Mouse (Mus musculus): Measurements from ENCODE around the gene Acrbp. TPM values are rescaled to one million over a fixed set of nuclear protein-coding genes. Genes with fewer than 3 reads are reported as not detected.

The Acrbp gene
- polyA plus RNA-seq, 1 experiment from 2014 or later, result 17.6 TPM

GRCm38 (mm10) chr6:125104223-125104622 is 54.7 kb downstream of the Acrbp start:
- H3K27me3 ChIP-seq, result no peaks in the 10 kb centered on the region
- H3K9me3 ChIP-seq, result no peaks in the 10 kb centered on the region
- H3K27ac ChIP-seq, result no peak overlapping the region
- H3K4me2 ChIP-seq (replicated peaks), result no peak overlapping the region
- H3K4me3 ChIP-seq, result no peak overlapping the region
- no peak overlapping the region for H3K9ac ChIP-seq
- peaks cover 94% of the 10 kb centered on the region for H3K36me3 ChIP-seq
- ATAC-seq (ENCODE audit: insufficient number of reproducible peaks, insufficient read depth, low FRiP score, low TSS enrichment), result no peak
- WGBS, result 88% methylated on average over 4 of the region's 4 CpGs
- H3K4me1 ChIP-seq, result peaks cover 10% of the 10 kb centered on the region

- Histone ChIP-seq H3K4me3 (no peak overlapping the region), H3K9ac (no peak overlapping the region), H3K4me2 (replicated peaks) (no peak overlapping the region), H3K36me3 (peaks cover 94% of the 10 kb centered on the region), H3K9me3 (no peaks in the 10 kb centered on the region), H3K27ac (no peak overlapping the region), H3K4me1 (no peaks in the 10 kb centered on the region), H3K27me3 (no peaks in the 10 kb centered on the region)
- ATAC-seq (ENCODE audit: insufficient number of reproducible peaks, insufficient read depth, low FRiP score, low TSS enrichment), result no peak
- 97% methylated on average over 2 of the region's 2 CpGs for WGBS
Observed at GRCm38 (mm10) chr6:125107705-125108104, 58.2 kb downstream of the Acrbp start.

- H3K9me3 ChIP-seq, result no peaks in the 10 kb centered on the region
- H3K4me3 ChIP-seq, result no peak overlapping the region
- no peak overlapping the region for H3K9ac ChIP-seq
- peaks cover 100% of the 10 kb centered on the region for H3K36me3 ChIP-seq
- 74% methylated on average over 14 of the region's 14 CpGs for WGBS
- H3K27ac ChIP-seq, result no peak overlapping the region
- no peaks in the 10 kb centered on the region for H3K4me1 ChIP-seq
- ATAC-seq (ENCODE audit: insufficient number of reproducible peaks, insufficient read depth, low FRiP score, low TSS enrichment), result no peak
- H3K27me3 ChIP-seq, result no peaks in the 10 kb centered on the region
- H3K4me2 ChIP-seq (replicated peaks), result no peak overlapping the region
Observed at GRCm38 (mm10) chr6:125109371-125109770, 59.9 kb downstream of the Acrbp start.

GRCm38 (mm10) chr6:125110927-125111326 is 61.4 kb downstream of the Acrbp start:
- no peaks in the 10 kb centered on the region for H3K4me1 ChIP-seq
- WGBS, result 90% methylated on average over 7 of the region's 7 CpGs
- H3K27ac ChIP-seq, result no peak overlapping the region
- no peaks in the 10 kb centered on the region for H3K27me3 ChIP-seq
- peaks cover 96% of the 10 kb centered on the region for H3K36me3 ChIP-seq
- no peak overlapping the region for H3K4me2 ChIP-seq (replicated peaks)
- no peaks in the 10 kb centered on the region for H3K9me3 ChIP-seq
- no peak overlapping the region for H3K9ac ChIP-seq
- ATAC-seq (ENCODE audit: insufficient number of reproducible peaks, insufficient read depth, low FRiP score, low TSS enrichment), result no peak
- H3K4me3 ChIP-seq, result no peak overlapping the region

GRCm38 (mm10) chr6:125112553-125112952 is 63.1 kb downstream of the Acrbp start:
- peaks cover 95% of the 10 kb centered on the region for H3K36me3 ChIP-seq
- H3K27ac ChIP-seq, result no peak overlapping the region
- no peaks in the 10 kb centered on the region for H3K27me3 ChIP-seq

More at GRCm38 (mm10) chr6:125112553-125112952, 63.1 kb downstream of the Acrbp start:
- no peaks in the 10 kb centered on the region for H3K9me3 ChIP-seq
- H3K4me2 ChIP-seq (replicated peaks), result no peak overlapping the region
- no peak for ATAC-seq (ENCODE audit: insufficient number of reproducible peaks, insufficient read depth, low FRiP score, low TSS enrichment)
- no peak overlapping the region for H3K9ac ChIP-seq
- WGBS, result 94% methylated on average over 11 of the region's 11 CpGs
- no peaks in the 10 kb centered on the region for H3K4me1 ChIP-seq
- no peak overlapping the region for H3K4me3 ChIP-seq

Small RNAs within 50 kb of the gene (microRNA-seq; reads per million reads assigned to microRNA genes)
- gene Mir7045, result not detected

Other genes with a start within 250 kb of the Acrbp start
- 7.8 and 10.5 TPM in 2 replicates for gene Spsb2, start 241.0 kb upstream of the Acrbp start, polyA plus RNA-seq (2016; fragmentation: Nextera tagmentation; extraction: Ambion mirVana)
- gene Tpi1, start 235.4 kb upstream of the Acrbp start, polyA plus RNA-seq (2016; fragmentation: Nextera tagmentation; extraction: Ambion mirVana), result 615 and 621 TPM in 2 replicates
- 191 and 197 TPM in 2 replicates for gene Usp5, start 220.2 kb upstream of the Acrbp start, polyA plus RNA-seq (2016; fragmentation: Nextera tagmentation; extraction: Ambion mirVana)
- 157 and 166 TPM in 2 replicates for gene Cdca3, start 220.1 kb upstream of the Acrbp start, polyA plus RNA-seq (2016; fragmentation: Nextera tagmentation; extraction: Ambion mirVana)
- gene Gnb3, start 209.4 kb upstream of the Acrbp start, polyA plus RNA-seq (2016; fragmentation: Nextera tagmentation; extraction: Ambion mirVana), result 0.58 and 1.0 TPM in 2 replicates
- gene P3h3, start 191.9 kb upstream of the Acrbp start, polyA plus RNA-seq (2016; fragmentation: Nextera tagmentation; extraction: Ambion mirVana), result 61.7 and 68.9 TPM in 2 replicates
- gene Gpr162, start 185.7 kb upstream of the Acrbp start, polyA plus RNA-seq (2016; fragmentation: Nextera tagmentation; extraction: Ambion mirVana), result 3.4 and 3.6 TPM in 2 replicates
- 0.09 and 0.39 TPM in 2 replicates for gene Cd4, start 161.5 kb upstream of the Acrbp start, polyA plus RNA-seq (2016; fragmentation: Nextera tagmentation; extraction: Ambion mirVana)
- gene Lag3, start 138.0 kb upstream of the Acrbp start, polyA plus RNA-seq (2016; fragmentation: Nextera tagmentation; extraction: Ambion mirVana), result 3.1 and 4.1 TPM in 2 replicates
- gene Ptms, start 129.6 kb upstream of the Acrbp start, polyA plus RNA-seq (2016; fragmentation: Nextera tagmentation; extraction: Ambion mirVana), result 390 and 395 TPM in 2 replicates
- 419 and 427 TPM in 2 replicates for gene Mlf2, start 118.3 kb upstream of the Acrbp start, polyA plus RNA-seq (2016; fragmentation: Nextera tagmentation; extraction: Ambion mirVana)
- gene Cops7a, start 84.2 kb upstream of the Acrbp start, polyA plus RNA-seq (2016; fragmentation: Nextera tagmentation; extraction: Ambion mirVana), result 119 and 121 TPM in 2 replicates
- 5.5 and 6.2 TPM in 2 replicates for gene Pianp, start 53.0 kb upstream of the Acrbp start, polyA plus RNA-seq (2016; fragmentation: Nextera tagmentation; extraction: Ambion mirVana)
- 22.3 and 24.4 TPM in 2 replicates for gene Zfp384, start 40.5 kb upstream of the Acrbp start, polyA plus RNA-seq (2016; fragmentation: Nextera tagmentation; extraction: Ambion mirVana)
- 165 and 176 TPM in 2 replicates for gene Ing4, start 9.9 kb upstream of the Acrbp start, polyA plus RNA-seq (2016; fragmentation: Nextera tagmentation; extraction: Ambion mirVana)
- gene Lpar5, start 18.2 kb downstream of the Acrbp start, polyA plus RNA-seq (2016; fragmentation: Nextera tagmentation; extraction: Ambion mirVana), result 0.53 and 0.61 TPM in 2 replicates
- gene Chd4, start 46.3 kb downstream of the Acrbp start, polyA plus RNA-seq (2016; fragmentation: Nextera tagmentation; extraction: Ambion mirVana), result 90.0 and 104 TPM in 2 replicates
- 68.0 and 70.1 TPM in 2 replicates for gene Nop2, start 82.2 kb downstream of the Acrbp start, polyA plus RNA-seq (2016; fragmentation: Nextera tagmentation; extraction: Ambion mirVana)
- 19.1 and 24.0 TPM in 2 replicates for gene Iffo1, start 95.6 kb downstream of the Acrbp start, polyA plus RNA-seq (2016; fragmentation: Nextera tagmentation; extraction: Ambion mirVana)
- 1,846 and 1,855 TPM in 2 replicates for gene Gapdh, start 116.8 kb downstream of the Acrbp start, polyA plus RNA-seq (2016; fragmentation: Nextera tagmentation; extraction: Ambion mirVana)
- gene Ncapd2, start 142.0 kb downstream of the Acrbp start, polyA plus RNA-seq (2016; fragmentation: Nextera tagmentation; extraction: Ambion mirVana), result 186 and 191 TPM in 2 replicates
- 191 and 206 TPM in 2 replicates for gene Mrpl51, start 142.1 kb downstream of the Acrbp start, polyA plus RNA-seq (2016; fragmentation: Nextera tagmentation; extraction: Ambion mirVana)
- 4.9 and 5.1 TPM in 2 replicates for gene Vamp1, start 165.9 kb downstream of the Acrbp start, polyA plus RNA-seq (2016; fragmentation: Nextera tagmentation; extraction: Ambion mirVana)
- gene Tapbpl, start 182.2 kb downstream of the Acrbp start, polyA plus RNA-seq (2016; fragmentation: Nextera tagmentation; extraction: Ambion mirVana), result 2.2 and 2.5 TPM in 2 replicates
- 1.8 and 3.1 TPM in 2 replicates for gene Cd27, start 187.3 kb downstream of the Acrbp start, polyA plus RNA-seq (2016; fragmentation: Nextera tagmentation; extraction: Ambion mirVana)
- gene Tuba3a, start 236.4 kb downstream of the Acrbp start, polyA plus RNA-seq (2016; fragmentation: Nextera tagmentation; extraction: Ambion mirVana), result 0.20 and 0.29 TPM in 2 replicates

Data from embryonic facial prominence, embryonic 12.5 days (tissue).